Mouse (Mus musculus): ENCODE data around the gene Psma6. TPM values are rescaled to one million over a fixed set of nuclear protein-coding genes. Genes with fewer than 3 reads are reported as not detected.
"Not testable (repeated sequence)": the region's sequence is repeated elsewhere in the genome, so short reads cannot be mapped to it uniquely, and the experiment has no call there.

Gene Psma6
- 266 TPM for polyA plus RNA-seq (2012; fragmentation: generic; extraction: Trizol)

GRCm38 (mm10) chr12:55384023-55384749 lies at the start of gene Psma6:
TSS of gene Psma6 (plus strand) at chr12:55384222.
- no peak for TF ChIP-seq POLR2AphosphoS2 (IDR thresholded peaks at IDR 0.05; ENCODE audit: insufficient read length, low read depth)
- no peak for TF ChIP-seq TCF3 (IDR thresholded peaks at IDR 0.05; ENCODE audit: insufficient read length, low read depth)
- no peak for TF ChIP-seq CEBPB (IDR thresholded peaks at IDR 0.05; ENCODE audit: insufficient read depth, poor library complexity, severe bottlenecking)
- no peak for TF ChIP-seq MYOD1 (IDR thresholded peaks at IDR 0.05; ENCODE audit: control insufficient read depth in 1 of 3, insufficient read length in 2 of 3, low read depth in 2 of 3)
- no peak for TF ChIP-seq MYOG (IDR thresholded peaks at IDR 0.05; ENCODE audit: control insufficient read depth in 1 of 3, insufficient read depth in 1 of 3, insufficient read length in 2 of 3, low read depth in 2 of 3)
- no peak for TF ChIP-seq MAX (IDR thresholded peaks at IDR 0.05; ENCODE audit: low read depth)
- TF ChIP-seq SRF (IDR thresholded peaks at IDR 0.05; ENCODE audit: control insufficient read depth, insufficient read length, low read depth), result no peak
- no peak for TF ChIP-seq REST (IDR thresholded peaks at IDR 0.05; ENCODE audit: insufficient read depth, insufficient read length)
- TF ChIP-seq TCF12 (IDR thresholded peaks at IDR 0.05; ENCODE audit: insufficient read depth, poor library complexity, severe bottlenecking), result no peak
- no peak for TF ChIP-seq E2F4 (IDR thresholded peaks at IDR 0.05; ENCODE audit: insufficient read depth)
- no peak for TF ChIP-seq USF1 (IDR thresholded peaks at IDR 0.05; ENCODE audit: low read depth)
- TF ChIP-seq POLR2A (IDR thresholded peaks at IDR 0.05; ENCODE audit: insufficient read length, low read depth), result no peak
- H3K36me3 ChIP-seq (ENCODE audit: control insufficient read depth, insufficient read depth), result no peaks in the 10 kb centered on the region
- no peak within 1 kb of the TSS for H3K4me2 ChIP-seq (ENCODE audit: low read depth)
- no peaks in the 10 kb centered on the region for H3K79me2 ChIP-seq (ENCODE audit: control insufficient read depth, insufficient read depth)
- H3K27me3 ChIP-seq (ENCODE audit: control insufficient read depth, insufficient read depth, insufficient read length), result no peaks in the 10 kb centered on the region
- no peak within 1 kb of the TSS for H3ac ChIP-seq (ENCODE audit: control insufficient read depth, insufficient read length)
- H3K4me3 ChIP-seq, result no peak within 1 kb of the TSS

GRCm38 (mm10) chr12:55338490-55338889 lies 45.5 kb upstream of the Psma6 start:
- H3K27me3 ChIP-seq (ENCODE audit: control insufficient read depth, insufficient read depth, insufficient read length); H3K79me2 ChIP-seq (ENCODE audit: control insufficient read depth, insufficient read depth); H3K4me2 ChIP-seq (ENCODE audit: low read depth); H3K4me3 ChIP-seq; H3K36me3 ChIP-seq (ENCODE audit: control insufficient read depth, insufficient read depth); H3ac ChIP-seq (ENCODE audit: control insufficient read depth, insufficient read length): not testable (repeated sequence)

- not testable (repeated sequence) for H3K4me2 ChIP-seq (ENCODE audit: low read depth); H3K79me2 ChIP-seq (ENCODE audit: control insufficient read depth, insufficient read depth); H3K36me3 ChIP-seq (ENCODE audit: control insufficient read depth, insufficient read depth); H3K27me3 ChIP-seq (ENCODE audit: control insufficient read depth, insufficient read depth, insufficient read length); H3K4me3 ChIP-seq; H3ac ChIP-seq (ENCODE audit: control insufficient read depth, insufficient read length)
Observed at GRCm38 (mm10) chr12:55343045-55343444, 41.0 kb upstream of the Psma6 start.

- H3K4me2 ChIP-seq (ENCODE audit: low read depth), result no peak overlapping the region
- no peak overlapping the region for H3K4me3 ChIP-seq
- no peaks in the 10 kb centered on the region for H3K79me2 ChIP-seq (ENCODE audit: control insufficient read depth, insufficient read depth)
- H3K36me3 ChIP-seq (ENCODE audit: control insufficient read depth, insufficient read depth), result no peaks in the 10 kb centered on the region
- no peak for TF ChIP-seq USF1 (IDR thresholded peaks at IDR 0.05; ENCODE audit: low read depth)
- no peak for TF ChIP-seq MYOG (IDR thresholded peaks at IDR 0.05; ENCODE audit: control insufficient read depth in 1 of 3, insufficient read depth in 1 of 3, insufficient read length in 2 of 3, low read depth in 2 of 3)
- no peak for TF ChIP-seq TCF12 (IDR thresholded peaks at IDR 0.05; ENCODE audit: insufficient read depth, poor library complexity, severe bottlenecking)
- no peak for TF ChIP-seq REST (IDR thresholded peaks at IDR 0.05; ENCODE audit: insufficient read depth, insufficient read length)
- no peak for TF ChIP-seq CEBPB (IDR thresholded peaks at IDR 0.05; ENCODE audit: insufficient read depth, poor library complexity, severe bottlenecking)
- no peak for TF ChIP-seq E2F4 (IDR thresholded peaks at IDR 0.05; ENCODE audit: insufficient read depth)
- TF ChIP-seq POLR2A (IDR thresholded peaks at IDR 0.05; ENCODE audit: insufficient read length, low read depth), result no peak
- TF ChIP-seq MAX (IDR thresholded peaks at IDR 0.05; ENCODE audit: low read depth), result no peak
- no peak for TF ChIP-seq MYOD1 (IDR thresholded peaks at IDR 0.05; ENCODE audit: control insufficient read depth in 1 of 3, insufficient read length in 2 of 3, low read depth in 2 of 3)
- no peak for TF ChIP-seq TCF3 (IDR thresholded peaks at IDR 0.05; ENCODE audit: insufficient read length, low read depth)
- no peak for TF ChIP-seq SRF (IDR thresholded peaks at IDR 0.05; ENCODE audit: control insufficient read depth, insufficient read length, low read depth)
- no peak for TF ChIP-seq POLR2AphosphoS2 (IDR thresholded peaks at IDR 0.05; ENCODE audit: insufficient read length, low read depth)
- H3K27me3 ChIP-seq (ENCODE audit: control insufficient read depth, insufficient read depth, insufficient read length), result no peaks in the 10 kb centered on the region
- no peak overlapping the region for H3ac ChIP-seq (ENCODE audit: control insufficient read depth, insufficient read length)
Observed at GRCm38 (mm10) chr12:55343998-55344397, 40.0 kb upstream of the Psma6 start.

GRCm38 (mm10) chr12:55344583-55344982 lies 39.4 kb upstream of the Psma6 start:
- Histone ChIP-seq H3K79me2 (ENCODE audit: control insufficient read depth, insufficient read depth) (no peaks in the 10 kb centered on the region), H3ac (ENCODE audit: control insufficient read depth, insufficient read length) (no peak overlapping the region), H3K36me3 (ENCODE audit: control insufficient read depth, insufficient read depth) (no peaks in the 10 kb centered on the region), H3K4me3 (no peak overlapping the region), H3K27me3 (ENCODE audit: control insufficient read depth, insufficient read depth, insufficient read length) (no peaks in the 10 kb centered on the region), H3K4me2 (ENCODE audit: low read depth) (no peak overlapping the region)
- TF ChIP-seq POLR2AphosphoS2 (IDR thresholded peaks at IDR 0.05; ENCODE audit: insufficient read length, low read depth), result no peak
- TF ChIP-seq E2F4 (IDR thresholded peaks at IDR 0.05; ENCODE audit: insufficient read depth), result no peak
- TF ChIP-seq TCF3 (IDR thresholded peaks at IDR 0.05; ENCODE audit: insufficient read length, low read depth), result no peak
- no peak for TF ChIP-seq REST (IDR thresholded peaks at IDR 0.05; ENCODE audit: insufficient read depth, insufficient read length)
- no peak for TF ChIP-seq CEBPB (IDR thresholded peaks at IDR 0.05; ENCODE audit: insufficient read depth, poor library complexity, severe bottlenecking)
- TF ChIP-seq SRF (IDR thresholded peaks at IDR 0.05; ENCODE audit: control insufficient read depth, insufficient read length, low read depth), result no peak
- TF ChIP-seq MYOD1 (IDR thresholded peaks at IDR 0.05; ENCODE audit: control insufficient read depth in 1 of 3, insufficient read length in 2 of 3, low read depth in 2 of 3), result no peak
- no peak for TF ChIP-seq MAX (IDR thresholded peaks at IDR 0.05; ENCODE audit: low read depth)
- no peak for TF ChIP-seq POLR2A (IDR thresholded peaks at IDR 0.05; ENCODE audit: insufficient read length, low read depth)
- no peak for TF ChIP-seq MYOG (IDR thresholded peaks at IDR 0.05; ENCODE audit: control insufficient read depth in 1 of 3, insufficient read depth in 1 of 3, insufficient read length in 2 of 3, low read depth in 2 of 3)
- no peak for TF ChIP-seq TCF12 (IDR thresholded peaks at IDR 0.05; ENCODE audit: insufficient read depth, poor library complexity, severe bottlenecking)
- TF ChIP-seq USF1 (IDR thresholded peaks at IDR 0.05; ENCODE audit: low read depth), result no peak

Measured in myocyte (in vitro differentiated cells).